Mouse (Mus musculus) heart, adult 2 months (tissue): ENCODE results near the gene Magi2.

Source experiments
- CTCF ChIP-seq: fragments of 200-600 bp; IDR thresholded peaks from 2 replicates; pipeline ENCODE4 v1.8.1; 2022; ENCODE audit warnings: antibody characterized with exemption, mild to moderate bottlenecking, moderate library complexity
- EP300 ChIP-seq: fragments of 200-500 bp; IDR thresholded peaks from 2 replicates; pipeline ENCODE4 v1.6.1; 2011; ENCODE audit warnings: low read depth, low read length, control low read depth; ENCODE audit not compliant: insufficient read depth
- POLR2A ChIP-seq: fragments of 200-500 bp; IDR thresholded peaks from 2 replicates; pipeline ENCODE4 v1.6.1; 2011; ENCODE audit warnings: mild to moderate bottlenecking, low read depth, low read length, control low read depth; ENCODE audit not compliant: insufficient read depth

DNA sequence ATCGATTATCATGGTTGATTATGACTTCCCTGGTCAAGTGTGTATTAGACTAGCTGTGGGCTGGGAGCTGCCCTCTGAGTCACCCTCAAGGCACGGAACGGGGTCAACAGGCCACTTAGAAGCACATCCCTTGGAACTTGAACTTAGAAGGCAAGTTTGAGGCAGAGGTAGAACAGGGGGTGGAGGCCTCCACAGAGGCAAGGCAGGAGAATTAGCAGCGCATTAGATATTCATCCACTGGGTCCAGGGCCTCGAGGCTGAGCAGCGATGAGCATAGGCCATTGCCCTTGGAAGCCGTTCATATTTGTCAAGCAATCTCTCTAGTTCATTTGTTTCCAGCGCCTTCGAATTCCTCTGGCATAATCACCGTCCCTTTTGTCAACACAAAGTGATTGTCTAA, 1454.8 kb downstream of the Magi2 start:
- no peak for TF ChIP-seq POLR2A
- no peak for TF ChIP-seq CTCF
- TF ChIP-seq EP300: no peak
